Mouse (Mus musculus): ENCODE data around the gene Desi1.
A peak's percentile ranks its signal among the peaks of the same experiment; 100 is the strongest.

Gene Desi1

DNA sequence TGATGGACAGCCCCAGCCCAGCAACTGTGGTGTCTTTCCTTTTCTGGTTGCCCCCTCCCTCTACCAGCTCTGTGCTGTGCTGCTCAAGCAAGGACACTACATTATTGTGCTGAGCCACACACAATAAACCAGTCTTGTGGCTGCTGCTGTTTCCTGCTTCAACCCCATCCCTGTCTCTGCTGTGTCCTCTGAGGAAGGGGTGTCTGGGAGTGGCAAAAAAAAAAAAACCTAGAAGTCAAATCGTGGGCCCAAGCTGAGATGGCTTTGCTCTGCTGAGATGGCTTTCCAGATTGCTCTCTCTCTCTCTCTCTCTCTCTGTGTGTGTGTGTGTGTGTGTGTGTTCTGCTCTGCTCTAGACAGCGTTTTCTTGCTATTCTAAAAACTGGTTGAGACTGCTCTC is 65.2 kb downstream of the Desi1 start:
- no peak for DNase-seq (ENCODE audit: extremely low read depth, insufficient read length, low spot score)

DNA sequence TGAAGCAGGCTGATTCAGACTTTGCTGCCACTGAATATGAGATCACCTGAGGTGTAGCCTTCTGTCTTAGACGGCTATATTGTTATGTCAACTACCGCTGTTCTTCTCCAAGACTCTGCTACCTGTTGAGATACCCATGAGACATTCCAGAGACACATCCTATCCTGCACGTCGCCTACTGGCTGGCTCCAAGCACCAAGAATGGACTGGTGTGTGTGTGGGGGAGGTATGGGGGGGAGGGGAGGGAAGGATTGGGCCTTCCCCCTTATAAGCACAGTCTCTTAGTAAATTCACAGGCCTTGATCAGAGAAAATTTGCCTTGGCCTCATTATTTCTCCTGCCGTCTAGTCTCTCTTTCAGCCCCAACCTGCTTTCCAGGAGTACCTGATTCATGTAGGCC is 65.8 kb downstream of the Desi1 start:
- DNase-seq (ENCODE audit: extremely low read depth, insufficient read length, low spot score): no peak

DNA sequence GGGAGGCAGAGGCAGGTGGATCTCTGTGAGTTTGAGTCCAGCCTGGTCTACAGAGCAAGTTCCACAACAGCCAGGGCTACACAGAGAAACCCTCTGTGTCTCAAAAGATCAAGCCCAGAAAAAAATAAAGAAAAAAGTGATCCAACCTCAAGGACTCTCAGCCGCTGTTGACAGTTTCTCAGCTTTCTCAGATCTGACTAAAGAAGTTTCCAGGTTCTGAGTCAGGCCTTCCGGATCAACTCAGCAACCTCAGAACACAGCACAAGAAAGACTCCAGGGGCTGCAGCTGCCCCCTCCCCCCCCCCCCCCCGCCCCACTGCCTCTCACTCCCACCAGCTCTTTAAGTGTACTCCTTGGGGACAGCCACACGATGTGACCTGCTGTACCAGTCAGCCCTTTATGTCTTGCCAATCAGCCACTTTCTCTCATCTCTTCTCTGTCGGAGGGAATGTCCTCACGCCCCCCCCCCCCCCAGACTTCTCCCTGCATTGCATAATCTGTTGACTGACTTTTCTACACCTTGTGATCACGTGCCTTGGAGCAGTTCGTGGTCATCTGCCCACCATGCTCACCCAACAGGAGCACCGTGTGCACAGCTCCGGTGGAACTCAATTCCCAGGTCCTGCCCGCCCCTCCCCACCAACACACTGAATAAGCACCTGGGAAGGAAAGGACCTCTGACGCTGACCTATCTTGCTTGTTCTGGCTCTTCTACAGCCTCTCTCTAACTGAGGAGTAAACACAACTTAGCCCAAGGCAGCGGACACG is 67.4 kb downstream of the Desi1 start:
- DNase-seq (ENCODE audit: extremely low read depth, insufficient read length, low spot score): no peak

DNA sequence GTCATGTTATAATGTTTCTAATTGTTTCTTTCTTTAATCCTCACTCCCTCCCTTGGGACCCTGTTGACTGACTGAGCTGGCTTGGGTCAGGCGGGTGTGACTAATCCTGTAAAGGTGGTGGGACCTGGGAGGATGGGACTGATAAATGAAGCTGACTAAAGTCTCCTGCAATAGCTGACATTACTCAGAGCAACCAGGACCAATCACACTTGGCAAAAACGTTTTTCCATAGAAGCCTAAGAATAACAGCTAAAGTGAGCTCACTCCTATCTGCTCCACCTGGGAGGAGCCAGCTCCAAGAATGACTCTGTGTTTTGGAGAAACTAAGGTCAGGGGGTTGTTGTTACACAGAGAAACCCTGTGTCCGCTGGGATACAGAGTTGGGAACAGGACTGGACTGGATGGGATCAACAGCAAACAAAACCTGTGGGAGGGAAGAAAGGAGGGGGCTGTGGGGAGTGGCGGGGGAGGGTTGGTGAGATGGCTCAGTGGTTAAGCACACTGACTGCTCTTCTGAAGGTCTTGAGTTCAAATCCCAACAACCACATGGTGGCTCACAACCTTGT is 68.6 kb downstream of the Desi1 start:
- DNase-seq (ENCODE audit: extremely low read depth, insufficient read length, low spot score): peak; percentile 60

GRCm38 (mm10) chr15:81964262-81964661 is 69.4 kb downstream of the Desi1 start:
- DNase-seq (ENCODE audit: extremely low read depth, insufficient read length, low spot score): no peak

- DNase-seq (ENCODE audit: extremely low read depth, insufficient read length, low spot score): no peak
Measured at GRCm38 (mm10) chr15:81961078-81961451, 72.6 kb downstream of the Desi1 start.

- peak; percentile 96 for DNase-seq (ENCODE audit: extremely low read depth, insufficient read length, low spot score)
Measured at GRCm38 (mm10) chr15:81960171-81961077, 73.2 kb downstream of the Desi1 start, which contains the start of gene Pmm1. Gene Pmm1, minus strand, starts transcription at chr15:81960930.

DNA sequence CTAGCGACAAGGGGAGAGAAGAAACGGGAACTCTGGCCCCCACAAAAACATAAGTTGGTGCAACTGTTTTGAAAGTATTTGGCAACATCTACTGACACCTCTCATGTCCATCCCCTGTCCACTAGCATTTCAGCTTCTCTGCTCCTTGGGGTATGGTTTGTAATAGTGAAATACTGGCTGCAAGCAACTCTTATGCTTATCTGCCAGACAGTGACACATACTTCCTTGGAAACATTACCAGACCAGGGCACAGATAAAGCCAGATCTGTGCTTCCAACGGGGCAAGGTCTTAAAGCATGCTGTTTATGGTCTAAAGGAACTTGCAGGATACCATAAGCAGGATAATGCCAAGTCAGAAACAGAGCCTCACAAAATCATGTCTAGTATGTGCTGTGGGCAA is 74.8 kb downstream of the Desi1 start:
- DNase-seq (ENCODE audit: extremely low read depth, insufficient read length, low spot score): no peak

- DNase-seq (ENCODE audit: extremely low read depth, insufficient read length, low spot score): no peak
Measured at GRCm38 (mm10) chr15:81957598-81957997, 76.1 kb downstream of the Desi1 start.

- no peak for DNase-seq (ENCODE audit: extremely low read depth, insufficient read length, low spot score)
Measured at GRCm38 (mm10) chr15:81956457-81956856, 77.2 kb downstream of the Desi1 start.

GRCm38 (mm10) chr15:81955414-81955813 is 78.2 kb downstream of the Desi1 start:
- DNase-seq (ENCODE audit: extremely low read depth, insufficient read length, low spot score): no peak

DNA sequence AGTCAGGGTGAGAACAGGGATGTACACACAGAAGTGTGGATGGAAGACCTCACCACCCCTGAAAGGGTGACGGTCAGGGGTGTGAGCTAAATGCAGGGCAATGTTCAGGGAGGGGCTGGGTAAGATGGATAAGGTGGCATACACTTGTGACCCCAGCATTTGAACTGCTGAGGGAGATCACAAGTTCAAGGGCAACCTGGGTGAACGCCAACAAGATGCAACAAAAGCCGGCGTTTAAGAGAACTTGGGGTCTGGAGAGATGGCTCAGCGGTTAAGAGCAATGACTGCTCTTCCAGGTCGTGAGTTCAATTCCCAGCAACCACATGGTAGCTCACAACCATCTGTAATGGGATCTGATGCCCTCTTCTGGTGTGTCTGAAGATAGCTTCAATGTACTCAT is 78.9 kb downstream of the Desi1 start:
- no peak for DNase-seq (ENCODE audit: extremely low read depth, insufficient read length, low spot score)

DNA sequence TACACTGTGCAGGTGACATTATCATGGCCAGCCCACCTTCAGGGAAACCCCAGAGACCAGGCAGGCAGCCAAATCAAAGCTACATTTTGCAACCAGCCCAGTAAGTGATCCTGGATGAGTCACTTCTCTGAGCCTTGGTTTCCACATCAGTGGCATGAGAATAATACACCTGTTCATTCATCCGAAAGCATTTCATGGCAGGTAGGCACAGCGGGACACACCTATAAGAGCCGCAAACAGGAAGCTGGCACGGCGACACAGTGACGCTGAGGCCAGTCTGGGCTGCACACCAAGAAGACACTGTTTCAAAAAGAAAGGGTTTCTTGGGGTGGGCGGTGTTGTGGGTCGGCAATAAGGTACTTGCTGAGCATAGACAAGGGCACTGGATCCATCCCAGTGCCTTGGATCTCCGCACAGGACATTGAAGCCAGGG is 79.5 kb downstream of the Desi1 start:
- no peak for DNase-seq (ENCODE audit: extremely low read depth, insufficient read length, low spot score)

GRCm38 (mm10) chr15:81952310-81952709 is 81.4 kb downstream of the Desi1 start:
- no peak for DNase-seq (ENCODE audit: extremely low read depth, insufficient read length, low spot score)

GRCm38 (mm10) chr15:81951159-81951558 is 82.5 kb downstream of the Desi1 start:
- no peak for DNase-seq (ENCODE audit: extremely low read depth, insufficient read length, low spot score)

DNA sequence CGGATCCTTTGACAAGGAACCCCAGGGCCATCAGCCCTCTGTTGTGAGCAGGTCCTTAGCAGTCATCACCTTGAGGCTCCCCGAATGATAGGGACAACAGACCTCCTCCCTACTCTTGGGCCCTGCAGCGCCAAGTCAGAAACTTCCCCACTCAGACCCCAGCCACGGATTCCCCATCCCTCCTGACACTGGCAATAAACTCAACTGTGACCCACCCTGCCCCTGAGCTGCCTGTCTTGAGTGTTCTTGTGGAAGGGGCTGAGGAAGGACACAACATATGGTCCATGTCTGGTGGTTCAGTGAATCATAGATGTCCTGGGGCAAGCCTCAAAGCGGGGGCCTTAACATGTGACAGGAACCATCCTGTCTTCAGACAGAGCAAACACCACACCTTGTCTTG is 82.9 kb downstream of the Desi1 start:
- no peak for DNase-seq (ENCODE audit: extremely low read depth, insufficient read length, low spot score)

- DNase-seq (ENCODE audit: extremely low read depth, insufficient read length, low spot score): no peak
Measured at GRCm38 (mm10) chr15:81949476-81950131, 84.1 kb downstream of the Desi1 start.

GRCm38 (mm10) chr15:81949076-81949475 is 84.6 kb downstream of the Desi1 start:
- DNase-seq (ENCODE audit: extremely low read depth, insufficient read length, low spot score): no peak

- DNase-seq (ENCODE audit: extremely low read depth, insufficient read length, low spot score): no peak
Measured at GRCm38 (mm10) chr15:81943176-81943749, 90.4 kb downstream of the Desi1 start.
